Mouse (Mus musculus) 3134 (cell line): ENCODE measurements around the gene Ankle2.

Source experiments
- DNase-seq: peaks from one replicate; pipeline ENCODE4 v3.0.0-alpha.2; 2011; ENCODE audit warnings: low spot score; ENCODE audit not compliant: insufficient read length; ENCODE audit errors: extremely low read depth

Gene Ankle2

DNA sequence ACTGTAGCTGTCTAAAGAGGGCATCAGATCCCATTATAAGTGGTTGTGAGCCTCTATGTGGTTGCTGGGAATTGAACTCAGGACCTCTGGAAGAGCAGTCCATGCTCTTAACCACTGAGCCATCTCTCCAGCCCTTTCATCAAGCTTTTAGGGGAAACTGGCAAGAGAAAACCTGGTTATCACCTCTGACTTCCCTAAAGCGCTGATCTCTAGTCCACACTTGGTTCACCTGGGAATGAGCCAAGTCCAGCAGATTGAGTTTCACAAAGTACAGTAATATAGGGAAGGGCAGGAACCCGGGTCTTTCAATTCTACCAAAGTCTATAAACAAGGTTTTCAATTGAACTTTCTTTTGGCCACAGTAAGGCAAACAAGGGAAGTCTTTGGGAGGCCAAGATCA lies 51.2 kb downstream of the Ankle2 start:
- DNase-seq, result no peak

GRCm38 (mm10) chr5:110284536-110284935 lies 53.7 kb downstream of the Ankle2 start:
- DNase-seq, result peak; percentile 9

DNA sequence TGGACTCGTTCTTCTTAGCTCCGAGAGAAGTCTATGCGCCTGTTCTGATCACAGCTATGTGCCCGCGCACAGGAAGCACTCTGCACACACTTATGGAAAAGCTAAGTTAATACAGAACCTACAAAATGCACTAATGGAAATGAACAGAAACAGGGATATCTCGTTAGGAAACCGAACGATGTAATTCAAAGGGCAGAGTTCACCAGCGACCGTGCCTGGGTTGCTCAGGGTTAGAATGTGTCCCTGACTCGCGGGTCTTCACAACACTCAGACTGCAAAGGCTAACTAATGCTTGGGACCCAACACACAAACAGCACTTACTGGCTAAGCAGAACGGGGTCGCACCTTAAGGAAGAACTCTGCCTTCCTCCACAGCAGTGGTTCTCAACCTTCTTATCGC lies 54.4 kb downstream of the Ankle2 start:
- no peak for DNase-seq

DNA sequence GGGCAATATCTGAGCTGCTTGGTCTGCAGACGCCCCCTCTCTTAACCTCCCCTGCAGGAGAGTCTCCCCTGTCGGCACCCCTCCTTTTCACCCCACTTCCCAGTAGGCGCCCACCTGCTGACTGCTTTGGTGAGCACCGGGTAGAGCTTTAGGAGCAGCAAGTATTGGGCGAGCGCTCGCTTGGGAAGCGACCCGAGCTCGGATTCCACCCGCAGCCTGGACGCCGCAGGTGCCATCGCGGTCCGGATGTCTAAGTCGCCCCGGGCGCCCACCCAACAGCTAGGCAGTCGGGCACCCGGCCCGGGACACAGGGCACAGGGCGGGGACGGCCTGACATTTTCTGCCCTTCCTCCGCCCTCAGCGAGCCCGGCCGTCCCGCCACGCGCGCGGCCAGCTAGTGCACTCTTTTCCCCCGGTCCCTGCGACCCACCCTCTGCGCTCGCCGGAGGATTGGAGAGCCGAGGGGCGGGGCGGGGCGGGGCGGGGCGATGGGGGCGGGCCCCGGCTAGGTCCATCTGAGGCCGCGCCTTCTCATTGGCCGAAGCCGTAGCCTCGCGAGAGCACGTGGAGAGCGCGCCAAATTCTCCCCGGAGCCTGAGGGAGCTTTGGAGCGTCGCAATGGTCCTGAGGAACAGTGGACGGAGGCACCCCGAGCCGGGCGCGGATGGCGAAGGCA lies 55.1 kb downstream of the Ankle2 start, which contains the start of the genes Pxmp2 and Pole:
TSS of gene Pxmp2 (minus strand) at position 417 of the 676 bp plus-strand sequence.
TSS of gene Pole (plus strand) at position 537 of the 676 bp plus-strand sequence.
- DNase-seq, result peak; percentile 84

GRCm38 (mm10) chr5:110286446-110287083 lies 55.8 kb downstream of the Ankle2 start:
- DNase-seq, result no peak

DNA sequence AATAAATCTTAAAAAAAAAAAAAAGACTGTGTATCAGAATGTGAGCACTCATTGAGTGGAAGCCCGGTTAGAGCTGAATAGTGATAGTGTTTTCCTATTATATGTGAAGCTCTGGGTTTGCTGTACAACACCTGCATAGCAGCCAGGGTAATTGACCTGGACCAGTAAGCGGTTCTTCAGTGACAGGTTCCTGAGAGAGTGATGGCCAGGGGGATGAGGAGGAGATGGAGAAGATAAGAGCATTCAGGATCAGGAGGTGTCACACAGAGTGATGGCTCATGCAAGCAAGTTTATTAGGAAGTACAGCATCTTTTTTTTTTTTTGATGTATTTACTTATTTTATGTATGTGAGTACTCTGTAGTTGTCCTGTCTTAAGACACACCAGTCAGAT lies 56.3 kb downstream of the Ankle2 start:
- no peak for DNase-seq

DNA sequence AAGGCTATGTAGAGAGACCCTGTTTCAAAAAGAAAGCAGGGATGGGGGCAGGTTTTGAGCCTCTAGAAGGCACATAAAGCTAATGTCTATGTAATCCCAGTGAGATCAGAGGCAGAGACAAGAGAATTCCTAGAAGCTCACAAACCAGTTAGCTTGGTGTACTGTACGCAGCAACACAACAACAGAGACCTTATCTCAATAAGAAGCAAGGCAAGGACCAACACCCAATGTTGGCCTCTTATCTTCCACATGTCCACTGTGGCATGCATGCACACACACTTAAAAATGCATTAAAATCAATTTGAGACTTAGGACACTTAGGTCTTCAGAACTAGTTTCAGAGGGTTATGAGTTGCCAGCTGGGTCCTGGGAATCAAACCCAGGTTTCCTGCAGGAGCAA lies 60.8 kb downstream of the Ankle2 start:
- DNase-seq, result no peak

- DNase-seq, result no peak
Observed at GRCm38 (mm10) chr5:110296637-110297036, 65.8 kb downstream of the Ankle2 start.

GRCm38 (mm10) chr5:110300591-110300990 lies 69.8 kb downstream of the Ankle2 start:
- DNase-seq, result no peak
